Mouse (Mus musculus): ENCODE results near the gene Mrpl39.
A peak's percentile ranks its signal among the peaks of the same experiment; 100 is the strongest.

Gene Mrpl39

DNA sequence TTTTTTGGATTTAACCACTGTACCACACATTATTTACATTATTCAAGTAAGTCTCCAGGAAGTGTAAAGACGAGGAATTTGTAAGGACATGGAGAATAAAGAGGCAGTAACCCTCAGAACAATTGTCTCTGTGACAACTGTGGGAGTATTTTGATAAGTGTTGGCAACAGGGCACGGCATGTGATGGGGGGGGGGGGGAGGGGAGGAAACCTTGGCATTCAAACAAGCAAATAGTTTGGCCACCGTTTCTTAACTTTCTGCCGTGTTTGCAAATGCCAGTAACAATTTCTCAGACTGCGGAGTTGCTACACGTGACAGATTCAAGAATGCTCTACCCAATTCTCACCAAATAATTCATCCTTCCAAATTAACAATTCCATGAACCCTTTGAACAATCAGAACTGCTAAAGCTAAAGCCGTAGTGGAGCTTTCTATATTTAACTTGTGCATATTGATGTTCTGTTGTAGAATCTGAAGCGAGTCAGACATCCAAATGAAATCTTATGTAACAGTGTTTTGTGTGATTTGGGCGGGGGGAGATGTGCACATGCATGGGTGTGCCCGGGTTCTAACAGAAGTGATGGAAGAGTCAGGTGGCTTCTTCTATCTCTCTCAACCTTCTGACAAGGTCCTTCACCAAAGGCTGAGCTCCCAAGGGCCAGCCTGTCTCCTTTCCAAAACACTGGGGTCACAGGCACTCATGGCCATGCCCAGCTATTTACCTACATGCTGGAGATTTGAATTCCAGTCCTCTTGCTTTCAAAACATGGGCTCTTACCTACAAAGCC is 9.4 kb upstream of the Mrpl39 start:
- DNase-seq (ENCODE audit: low spot score in 2 of 2) = no peak

GRCm38 (mm10) chr16:84737358-84737757 is 1.8 kb upstream of the Mrpl39 start:
- no peak for DNase-seq (ENCODE audit: low spot score in 2 of 2)

DNA sequence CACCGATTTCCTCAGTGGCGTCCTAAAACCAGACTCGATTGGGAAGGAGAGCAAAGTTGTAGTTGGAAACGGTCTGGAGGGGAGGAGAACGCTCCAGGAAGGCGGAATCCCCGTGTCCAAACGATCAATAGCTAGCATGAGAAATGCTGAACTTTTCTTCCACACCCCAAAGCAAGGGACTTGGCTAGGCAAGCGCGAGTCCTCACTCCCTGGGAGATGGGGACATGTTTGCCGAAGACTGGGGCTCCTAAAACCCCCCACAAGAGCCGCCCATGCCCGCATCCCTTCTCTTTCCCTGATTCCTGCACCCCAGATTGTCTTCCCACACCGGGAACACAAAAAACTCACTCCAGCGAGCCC is 756 bp downstream of the Mrpl39 start:
- no peak for DNase-seq (ENCODE audit: low spot score in 2 of 2)

DNA sequence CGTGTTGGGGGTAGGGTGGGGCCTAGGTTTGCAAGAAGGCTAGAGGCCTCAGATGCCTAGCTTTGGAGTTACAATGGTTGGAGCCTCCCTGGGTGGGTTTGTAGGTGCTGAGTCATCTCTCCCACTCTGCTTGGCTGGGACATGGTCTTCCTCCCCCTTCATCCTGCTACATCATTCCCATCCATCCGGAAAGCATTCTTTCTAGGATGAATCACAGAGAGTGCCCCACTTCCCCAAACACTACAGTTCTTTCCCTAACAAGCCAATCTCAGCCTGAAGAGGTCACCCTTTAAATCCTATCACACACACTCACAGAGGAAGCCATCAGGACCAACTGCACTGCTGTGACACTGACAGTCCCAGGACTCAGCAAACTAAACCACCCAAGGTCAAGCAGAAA is 14.9 kb downstream of the Mrpl39 start:
- DNase-seq (ENCODE audit: low spot score in 2 of 2) = no peak

DNA sequence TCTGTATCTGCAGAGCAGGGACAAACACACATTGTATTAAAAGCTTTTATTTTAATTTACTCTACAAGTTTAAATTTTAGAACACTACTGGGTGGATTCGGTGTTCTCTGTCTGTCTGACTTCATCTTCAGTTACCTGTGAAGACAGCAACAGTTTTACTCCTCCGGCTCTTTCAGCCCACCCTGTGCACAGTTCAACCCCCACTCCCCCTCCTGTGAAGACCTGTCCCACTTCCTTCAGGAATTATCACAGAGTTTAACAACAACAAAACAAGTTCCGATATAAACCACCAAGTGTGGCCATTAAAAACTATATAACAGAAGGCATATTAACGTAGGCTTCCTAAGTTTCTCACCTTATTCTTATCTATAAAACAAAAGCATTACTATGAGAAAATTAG is 17.3 kb downstream of the Mrpl39 start:
- DNase-seq (ENCODE audit: low spot score in 2 of 2) = no peak

DNA sequence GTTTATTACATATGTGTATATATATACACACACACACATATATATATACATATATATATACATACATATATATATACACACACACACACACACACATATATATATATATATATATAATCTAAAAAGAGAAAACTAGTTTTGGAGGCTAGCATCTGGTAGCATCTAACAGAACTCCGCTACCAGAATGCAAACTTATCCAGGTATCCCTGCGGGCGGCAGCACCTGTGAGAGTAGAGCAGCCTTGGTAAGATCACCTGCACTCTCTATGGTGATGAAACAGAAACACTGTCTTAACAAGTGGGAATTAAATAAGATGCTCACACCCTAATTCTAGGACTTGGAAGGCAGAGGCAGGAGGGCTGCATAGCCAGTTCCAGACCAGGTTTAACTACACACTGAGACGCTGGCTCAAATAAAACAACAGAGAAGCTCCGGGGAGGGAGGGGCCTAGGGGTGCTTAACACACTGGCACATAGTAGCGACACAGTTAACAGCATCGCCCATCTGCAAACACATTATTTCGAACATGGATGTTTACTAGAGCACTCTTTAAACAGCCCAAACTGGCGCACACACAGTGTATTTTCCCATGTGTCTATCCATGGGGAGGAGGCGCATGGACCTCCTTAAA is 17.8 kb downstream of the Mrpl39 start:
- no peak for DNase-seq (ENCODE audit: low spot score in 2 of 2)

GRCm38 (mm10) chr16:84716724-84717617 is 18.6 kb downstream of the Mrpl39 start:
- no peak for DNase-seq (ENCODE audit: low spot score in 2 of 2)

GRCm38 (mm10) chr16:84716197-84716596 is 19.3 kb downstream of the Mrpl39 start:
- DNase-seq (ENCODE audit: low spot score in 2 of 2) = no peak

DNA sequence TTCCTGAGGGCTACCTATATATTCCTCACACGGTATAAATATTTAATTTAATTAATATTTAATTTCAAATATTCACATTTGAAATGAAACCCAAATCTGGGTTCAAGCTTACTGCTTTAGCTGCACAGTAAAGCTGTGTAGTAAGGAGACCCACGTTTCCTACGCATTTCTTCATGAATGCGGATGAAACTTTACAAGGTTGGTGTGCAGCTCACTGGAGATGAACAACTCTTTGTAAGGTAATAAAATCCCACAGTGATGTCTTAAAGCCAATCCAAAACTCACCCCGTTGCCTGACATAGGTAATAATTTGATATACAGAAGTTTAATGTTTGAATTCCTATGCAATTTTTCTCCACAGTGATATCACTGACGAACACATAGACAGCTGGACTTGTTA is 20.6 kb downstream of the Mrpl39 start:
- DNase-seq (ENCODE audit: low spot score in 2 of 2) = no peak

GRCm38 (mm10) chr16:84713926-84714325 is 21.6 kb downstream of the Mrpl39 start:
- DNase-seq (ENCODE audit: low spot score in 2 of 2) = no peak

DNA sequence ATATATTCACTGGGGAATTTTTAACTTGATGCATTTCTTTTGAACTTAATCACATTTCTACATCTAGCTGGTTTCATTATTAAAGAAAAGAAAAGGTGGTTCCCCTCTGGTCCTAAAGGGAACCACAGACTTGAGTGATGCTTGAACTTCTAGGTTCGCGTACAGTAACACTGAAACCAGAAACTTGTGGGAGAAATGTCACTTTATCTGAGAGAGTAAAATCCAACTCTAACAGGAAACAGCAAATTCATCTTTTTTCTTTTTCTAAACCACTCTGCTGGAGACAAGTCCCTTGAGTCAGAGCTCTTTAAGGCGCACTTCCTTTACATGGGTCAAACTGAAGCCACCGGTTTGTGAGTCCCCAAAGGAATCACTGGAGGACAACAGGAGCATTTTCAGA is 22.4 kb downstream of the Mrpl39 start:
- DNase-seq (ENCODE audit: low spot score in 2 of 2) = no peak

- DNase-seq (ENCODE audit: low spot score in 2 of 2) = no peak
These were observed 26.9 kb downstream of the Mrpl39 start for GRCm38 (mm10) chr16:84708649-84709048.

GRCm38 (mm10) chr16:84707802-84708201 is 27.7 kb downstream of the Mrpl39 start:
- no peak for DNase-seq (ENCODE audit: low spot score in 2 of 2)

DNA sequence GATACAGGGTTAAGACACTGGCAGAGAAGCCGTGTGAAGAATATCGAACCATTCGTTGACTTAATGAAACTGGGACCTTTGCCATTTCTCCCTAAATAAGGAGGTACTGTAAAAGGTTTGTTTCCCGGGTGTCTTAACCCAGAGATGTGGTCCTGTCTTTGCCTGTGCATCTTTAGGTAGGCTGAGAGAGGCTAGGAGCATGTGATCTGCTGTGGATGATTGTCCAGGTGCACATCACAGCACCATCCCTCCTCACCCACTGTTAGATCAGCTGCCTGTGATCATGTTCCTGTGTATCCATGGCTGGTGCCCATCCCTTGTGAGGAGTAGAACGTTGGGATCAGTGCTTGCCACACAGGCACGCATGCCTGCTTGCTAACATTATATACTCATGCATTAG is 29.0 kb downstream of the Mrpl39 start:
- no peak for DNase-seq (ENCODE audit: low spot score in 2 of 2)

- DNase-seq (ENCODE audit: low spot score in 2 of 2) = no peak
These were observed 30.0 kb downstream of the Mrpl39 start for GRCm38 (mm10) chr16:84705507-84705906.

GRCm38 (mm10) chr16:84704661-84705240 is 30.8 kb downstream of the Mrpl39 start:
- DNase-seq (ENCODE audit: low spot score in 2 of 2) = no peak

- no peak for DNase-seq (ENCODE audit: low spot score in 2 of 2)
These were observed 31.5 kb downstream of the Mrpl39 start for GRCm38 (mm10) chr16:84703769-84704660.

DNA sequence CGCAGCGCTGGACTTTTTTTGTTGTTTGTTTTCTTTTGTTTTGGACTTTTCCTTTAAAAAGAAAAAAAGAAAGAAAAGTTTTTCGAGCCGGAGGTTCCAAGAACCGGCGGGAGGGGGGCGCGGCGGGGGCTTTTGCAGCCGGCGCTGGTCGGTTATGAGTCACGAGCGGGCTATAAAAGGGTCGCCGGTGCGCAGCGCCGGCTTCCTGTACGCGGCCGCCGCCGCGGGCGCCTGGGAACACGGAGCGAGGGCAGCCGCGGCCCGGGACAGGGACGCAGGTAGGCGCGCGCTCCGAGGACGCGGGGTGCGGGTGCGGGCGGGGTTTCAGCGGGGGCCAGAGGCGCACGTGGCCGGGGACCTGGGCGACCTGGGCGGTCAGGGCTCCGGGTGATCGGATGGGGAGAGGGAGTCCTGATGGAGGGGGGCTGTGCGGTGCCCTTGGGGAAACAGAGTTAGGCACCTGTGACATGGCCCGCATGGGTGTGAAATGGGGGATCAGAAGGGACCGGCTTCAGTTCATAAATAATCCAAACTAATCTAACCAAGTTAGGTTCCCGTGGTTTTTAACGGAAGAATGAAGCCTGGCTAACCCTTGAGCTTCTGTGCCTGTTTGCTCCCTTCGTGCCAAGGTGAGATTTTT is 32.3 kb downstream of the Mrpl39 start:
- DNase-seq (ENCODE audit: low spot score in 2 of 2) = peak; percentile 50 to 71

DNA sequence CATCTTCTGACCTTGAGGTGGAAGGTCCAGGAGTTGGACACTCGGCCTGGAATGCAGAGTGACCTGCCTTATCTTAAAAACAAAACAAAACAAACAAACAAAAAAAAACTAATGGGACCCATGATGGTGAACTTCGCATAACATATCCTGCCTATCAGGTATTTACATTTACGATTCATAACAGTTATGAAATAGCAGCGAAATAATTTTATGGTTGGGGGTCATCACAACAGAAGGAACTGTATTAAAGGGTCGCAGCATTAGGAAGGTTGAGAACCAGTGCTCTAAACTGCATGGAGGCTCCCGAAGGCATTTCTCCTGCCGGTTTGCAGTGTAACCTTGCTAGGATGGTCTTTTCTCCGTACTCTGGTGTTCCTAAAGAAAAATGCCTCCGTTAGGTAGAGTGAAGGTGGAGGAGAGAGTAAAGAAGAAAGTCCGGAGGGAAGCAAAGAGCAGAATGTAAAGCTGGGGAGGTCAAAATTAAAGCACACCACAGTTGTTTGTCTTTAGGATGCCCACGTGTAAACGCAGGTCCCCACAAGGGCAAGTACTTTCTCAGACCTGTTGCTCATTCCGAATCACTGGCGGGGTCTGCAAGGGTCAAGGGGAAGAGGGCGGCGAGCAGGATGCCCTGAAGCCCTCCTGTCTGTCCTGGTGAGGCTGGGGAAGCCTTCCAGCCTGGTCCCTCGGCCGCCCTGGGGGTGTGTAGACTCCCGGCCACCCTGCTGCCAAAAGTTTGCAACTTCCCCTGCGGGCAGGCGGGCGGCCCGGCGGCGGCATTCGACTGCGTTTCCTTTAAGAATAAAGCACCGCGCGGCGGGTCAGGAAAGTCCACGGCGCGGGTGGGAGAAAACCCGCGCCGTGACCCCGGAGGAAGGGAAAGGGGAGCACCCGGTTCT is 33.1 kb downstream of the Mrpl39 start:
- DNase-seq (ENCODE audit: low spot score in 2 of 2) = peak; percentile 33 to 37

DNA sequence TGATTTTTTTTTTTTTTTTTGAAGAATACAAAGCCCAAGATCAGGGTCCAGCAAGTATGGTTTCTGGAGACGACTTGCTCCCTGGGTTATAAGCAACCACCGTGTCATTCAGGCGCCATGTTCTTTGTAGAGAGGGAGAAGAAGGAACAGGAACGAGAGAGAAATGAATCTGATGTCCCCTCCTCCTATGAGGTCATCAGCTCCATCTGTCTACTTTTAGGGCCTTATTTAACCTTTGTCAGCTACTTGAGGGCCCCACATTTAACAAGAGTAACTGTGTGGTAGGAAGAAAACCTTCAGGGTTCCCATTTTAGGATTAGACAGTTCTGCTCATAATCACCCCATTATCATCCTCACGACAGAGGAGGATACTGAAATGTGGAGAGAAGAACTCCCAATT is 34.5 kb downstream of the Mrpl39 start:
- DNase-seq (ENCODE audit: low spot score in 2 of 2) = no peak
